Mouse (Mus musculus): ENCODE results near the gene Rasd2.

- no peak for TF ChIP-seq GATA1 (IDR thresholded peaks at IDR 0.05; ENCODE audit: borderline replicate concordance, low read length)
- TF ChIP-seq FLI1 (IDR thresholded peaks at IDR 0.05; ENCODE audit: low read length) = no peak
These were observed 20.3 kb downstream of the Rasd2 start for GRCm38 (mm10) chr8:75233915-75234554.
